Mouse (Mus musculus) limb, embryonic 14.5 days (tissue): ENCODE measurements around the gene Mrvi1. TPM values are rescaled to one million over a fixed set of nuclear protein-coding genes. Genes with fewer than 3 reads are reported as not detected.

Experiments used
- ATAC-seq: fragments of 200-750 bp; cut with Nextera tagmentation; 2 replicates; pipeline ENCODE4 v1.8.0; 2017; ENCODE audit warnings: low read depth, moderate number of reproducible peaks, moderate TSS enrichment; ENCODE audit not compliant: low FRiP score
- DNase-seq: peaks from one replicate; pipeline ENCODE4 v3.0.0-alpha.2; 2015; ENCODE audit warnings: low spot score
- H3K27ac ChIP-seq: fragments of 300-500 bp; sonication (generic); replicated peaks from 2 replicates; pipeline ENCODE4 v1.5.1; 2014; ENCODE audit warnings: low read depth, mild to moderate bottlenecking, low read length, moderate library complexity, mixed read lengths
- H3K27me3 ChIP-seq: fragments of 300-500 bp; sonication (generic); 2 replicates; pipeline ENCODE4 v1.6.1; 2014; ENCODE audit warnings: low read length, mixed read lengths; ENCODE audit not compliant: control insufficient read depth, insufficient read depth
- H3K36me3 ChIP-seq: fragments of 300-500 bp; sonication (generic); 2 replicates; pipeline ENCODE4 v1.6.1; 2014; ENCODE audit warnings: mild to moderate bottlenecking, low read length, moderate library complexity, mixed read lengths; ENCODE audit not compliant: control insufficient read depth, insufficient read depth
- H3K4me1 ChIP-seq: fragments of 300-500 bp; sonication (generic); 2 replicates; pipeline ENCODE4 v1.6.1; 2014; ENCODE audit warnings: antibody characterized with exemption, low read length, mixed read lengths; ENCODE audit not compliant: control insufficient read depth, insufficient read depth
- H3K4me2 ChIP-seq: fragments of 300-500 bp; sonication (generic); replicated peaks from 2 replicates; pipeline ENCODE4 v1.6.1; 2014; ENCODE audit warnings: low read depth, mild to moderate bottlenecking, low read length, moderate library complexity; ENCODE audit not compliant: severe bottlenecking
- H3K4me3 ChIP-seq: fragments of 300-500 bp; sonication (generic); replicated peaks from 2 replicates; pipeline ENCODE4 v1.5.1; 2014; ENCODE audit warnings: low read length
- H3K9ac ChIP-seq: fragments of 300-500 bp; sonication (generic); 2 replicates; pipeline ENCODE4 v1.6.1; 2014; ENCODE audit warnings: mild to moderate bottlenecking, low read depth, low read length, moderate library complexity; ENCODE audit not compliant: severe bottlenecking
- H3K9me3 ChIP-seq: fragments of 300-500 bp; sonication (generic); 2 replicates; pipeline ENCODE4 v1.6.1; 2016; ENCODE audit warnings: low read length; ENCODE audit not compliant: control insufficient read depth
- POLR2A ChIP-seq: fragments of 200-500 bp; IDR thresholded peaks from 2 replicates; pipeline ENCODE4 v1.8.0; 2012; ENCODE audit warnings: inconsistent platforms, mild to moderate bottlenecking, moderate library complexity, borderline replicate concordance; ENCODE audit not compliant: insufficient read depth, insufficient read length; ENCODE audit errors: extremely low read depth
- WGBS: fragments of 180-500 bp; shearing (Covaris S2); extraction: QIAGEN DNeasy Blood & Tissue Kit; methylation state at CpG from one replicate; pipeline ENCODE4 v1.1.7; 2014; 5-methylcytosine and 5-hydroxymethylcytosine counted together
- polyA plus RNA-seq, 2 experiments: library from polyadenylated mRNA; depleted of rRNA in 1 of 2; stranded (reverse) in 1 of 2; unstranded in 1 of 2; fragments of >200 nt; fragmentation: Nextera tagmentation in 1 of 2; extraction: Ambion mirVana in 1 of 2; gene quantifications; 2 replicates each; pipeline versions ENCODE4 v1.2.1 to v1.2.3; 2012 to 2014

Gene Mrvi1
- polyA plus RNA-seq, 2 experiments = 1.0 to 1.2 TPM

DNA sequence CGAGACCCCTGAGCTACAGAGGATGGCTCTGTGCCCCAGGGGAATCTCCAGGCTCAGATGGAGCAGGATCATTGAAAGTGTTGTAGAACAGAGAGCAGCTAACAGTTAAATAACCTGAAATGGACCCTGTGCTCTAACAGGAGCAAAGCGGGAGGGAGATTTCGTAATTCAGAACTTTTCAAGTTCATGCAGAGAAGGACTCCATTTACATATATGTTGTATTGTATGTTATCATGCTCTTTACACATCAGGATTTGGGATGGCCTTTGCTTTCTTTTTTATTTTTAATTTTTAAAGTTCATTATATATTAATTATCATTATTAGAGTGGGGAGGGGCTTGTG, 18.6 kb downstream of the Mrvi1 start:
- WGBS = 63% methylated on average over 3 of the region's 3 CpGs
- no peaks in the 10 kb centered on the region for H3K9me3 ChIP-seq
- no peak overlapping the region for H3K27ac ChIP-seq
- no peak overlapping the region for H3K4me3 ChIP-seq
- H3K27me3 ChIP-seq = no peaks in the 10 kb centered on the region
- ATAC-seq = no peak
- no peaks in the 10 kb centered on the region for H3K36me3 ChIP-seq
- H3K4me2 ChIP-seq = no peak overlapping the region
- no peak for TF ChIP-seq POLR2A
- no peaks in the 10 kb centered on the region for H3K4me1 ChIP-seq
- DNase-seq = no peak
- no peak overlapping the region for H3K9ac ChIP-seq

DNA sequence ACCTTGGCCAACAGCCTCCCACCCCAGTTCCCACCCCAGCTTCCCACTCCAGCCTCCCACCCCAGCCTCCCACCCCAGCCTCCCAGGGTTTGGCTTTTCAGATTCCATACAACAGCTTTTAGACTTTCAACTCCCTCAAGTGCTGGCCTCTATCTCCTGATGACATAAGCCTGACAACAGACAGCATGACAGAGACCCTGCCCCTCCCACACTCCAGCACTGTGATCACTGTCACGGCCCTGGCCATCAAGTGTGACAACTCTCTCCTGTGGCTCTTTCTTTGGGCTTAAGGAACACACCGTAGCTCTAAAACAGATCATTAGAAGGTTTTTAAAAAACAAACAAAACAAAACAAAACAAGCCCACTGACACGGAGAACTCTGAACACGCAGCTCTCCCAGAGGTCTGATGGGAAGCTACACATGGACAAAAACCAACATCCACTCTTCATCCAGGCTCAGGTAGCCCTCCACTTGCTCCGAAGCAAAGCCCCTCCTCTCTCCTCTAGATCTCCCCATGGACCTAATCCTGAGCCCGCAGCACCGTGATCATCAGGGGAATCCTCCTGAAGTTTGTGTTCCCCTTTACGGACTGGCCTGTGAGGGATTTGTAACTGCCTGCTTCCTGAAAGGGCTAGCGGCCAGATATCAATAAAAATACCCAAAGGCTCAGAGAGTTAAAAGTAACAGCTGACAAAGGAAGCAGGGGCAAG, 19.2 kb downstream of the Mrvi1 start:
- DNase-seq = no peak
- H3K9me3 ChIP-seq = no peaks in the 10 kb centered on the region
- no peak for ATAC-seq
- WGBS = 46% methylated on average over 9 of the region's 9 CpGs
- no peaks in the 10 kb centered on the region for H3K27me3 ChIP-seq
- H3K27ac ChIP-seq = no peak overlapping the region
- no peak for TF ChIP-seq POLR2A
- H3K36me3 ChIP-seq = no peaks in the 10 kb centered on the region
- no peak overlapping the region for H3K4me2 ChIP-seq
- H3K4me3 ChIP-seq = no peak overlapping the region
- H3K4me1 ChIP-seq = no peaks in the 10 kb centered on the region
- H3K9ac ChIP-seq = no peak overlapping the region

DNA sequence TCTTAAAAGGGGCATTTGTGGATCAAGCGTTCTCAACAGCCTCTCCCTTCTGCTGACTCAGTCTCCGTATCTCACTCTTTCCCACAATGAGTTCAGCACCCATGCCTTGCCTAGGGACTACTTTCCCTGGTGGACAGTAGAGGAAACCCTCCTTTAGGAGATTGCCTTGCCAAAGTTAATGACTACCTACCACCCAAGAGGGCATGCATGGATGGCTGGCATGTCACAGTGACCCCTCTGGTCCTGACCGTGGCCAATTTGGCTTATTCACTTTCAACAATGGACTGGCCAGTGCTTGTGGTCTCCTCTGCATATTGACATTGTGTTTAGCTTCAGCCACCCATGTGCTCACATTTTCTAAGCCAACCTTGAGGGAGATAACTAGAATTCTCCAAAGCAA, 19.8 kb downstream of the Mrvi1 start:
- ATAC-seq = no peak
- DNase-seq = no peak
- Histone ChIP-seq H3K9ac (no peak overlapping the region), H3K36me3 (no peaks in the 10 kb centered on the region), H3K27me3 (no peaks in the 10 kb centered on the region), H3K9me3 (no peaks in the 10 kb centered on the region), H3K4me1 (no peaks in the 10 kb centered on the region; the same call in 1 of the 2 replicates), H3K4me2 (no peak overlapping the region), H3K27ac (no peak overlapping the region), H3K4me3 (no peak overlapping the region)
- TF ChIP-seq POLR2A = no peak
- WGBS = 95% methylated on average over 3 of the region's 3 CpGs

DNA sequence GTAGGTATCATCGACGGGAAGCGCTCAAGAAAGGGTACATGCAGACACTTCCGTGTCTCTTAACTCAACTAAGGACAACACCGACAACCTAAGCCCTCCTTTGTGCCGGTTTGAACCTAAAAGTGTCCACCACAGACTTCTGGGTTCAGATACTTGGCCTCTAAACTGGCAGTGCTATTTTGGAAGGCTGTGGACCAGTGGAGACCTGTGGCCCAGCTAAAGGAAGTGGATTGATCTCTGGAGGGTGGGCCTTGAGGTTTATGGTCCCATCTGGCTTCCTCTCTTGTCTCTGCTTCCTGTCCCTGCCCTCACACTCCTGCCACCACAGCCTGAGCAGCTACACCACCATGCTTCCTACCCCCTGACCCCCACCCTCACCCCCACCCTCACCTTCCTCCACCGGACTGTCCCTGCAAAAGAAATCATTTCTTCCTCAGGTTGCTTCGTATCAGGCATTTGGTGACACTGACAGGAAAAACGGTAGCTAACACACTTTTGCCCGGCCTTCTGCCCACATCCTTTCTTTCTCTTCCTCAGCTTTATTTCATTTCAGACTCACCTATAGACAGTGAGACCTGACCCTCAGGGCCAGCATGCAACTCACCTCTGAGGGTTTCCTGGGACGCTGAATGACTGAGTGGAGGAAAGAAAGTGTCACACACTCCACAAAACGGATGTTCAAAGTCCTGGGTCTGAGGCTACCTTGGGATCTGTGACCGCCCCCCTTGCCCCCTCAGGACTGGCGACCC, 25.7 kb downstream of the Mrvi1 start:
- DNase-seq (no peak), ATAC-seq (no peak)
- H3K4me1 ChIP-seq = no peaks in the 10 kb centered on the region; the same call in 1 of the 2 replicates
- no peaks in the 10 kb centered on the region for H3K9me3 ChIP-seq
- H3K27me3 ChIP-seq = no peaks in the 10 kb centered on the region
- no peak for TF ChIP-seq POLR2A
- H3K27ac ChIP-seq = no peak overlapping the region
- H3K4me2 ChIP-seq = no peak overlapping the region
- WGBS = 83% methylated on average over 14 of the region's 14 CpGs
- H3K36me3 ChIP-seq = no peaks in the 10 kb centered on the region
- H3K4me3 ChIP-seq = no peak overlapping the region
- no peak overlapping the region for H3K9ac ChIP-seq

DNA sequence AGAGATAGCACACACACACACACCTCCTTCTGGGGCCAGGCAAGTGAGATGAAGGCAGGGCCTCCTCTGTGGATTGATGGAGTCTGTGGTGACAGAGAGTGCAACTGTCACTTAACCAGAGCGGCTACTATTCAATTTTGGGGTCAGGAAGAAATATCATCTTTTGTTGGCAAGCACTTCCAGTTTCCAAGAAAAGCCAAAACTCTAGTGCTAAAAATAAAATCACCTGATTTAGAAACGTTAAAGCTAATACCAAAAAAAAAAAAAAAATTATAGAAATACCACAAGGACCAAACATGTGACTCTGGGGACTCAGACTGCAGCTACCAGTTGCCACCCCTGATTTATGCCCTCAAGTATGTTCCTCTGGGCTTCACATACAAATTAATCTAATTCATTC, 26.7 kb downstream of the Mrvi1 start:
- Histone ChIP-seq H3K4me3 (no peak overlapping the region), H3K9me3 (no peaks in the 10 kb centered on the region), H3K27me3 (no peaks in the 10 kb centered on the region), H3K9ac (no peak overlapping the region), H3K27ac (no peak overlapping the region), H3K36me3 (no peaks in the 10 kb centered on the region), H3K4me1 (no peaks in the 10 kb centered on the region; the same call in 1 of the 2 replicates), H3K4me2 (no peak overlapping the region)
- ATAC-seq = no peak
- TF ChIP-seq POLR2A = no peak
- DNase-seq = no peak
- 64% methylated on average over 2 of the region's 2 CpGs for WGBS
